Mouse (Mus musculus) neural tube, embryonic 10.5 days (tissue): ENCODE data around the gene Gstcd.

Source experiments
- DNase-seq: peaks from one replicate; pipeline ENCODE4 v3.0.0-alpha.2; 2017; ENCODE audit warnings: low spot score; ENCODE audit errors: extremely low spot score

The Gstcd gene

GRCm38 (mm10) chr3:132942778-132943177 is 149.1 kb downstream of the Gstcd start:
- DNase-seq = no peak

- DNase-seq = no peak
Observed at GRCm38 (mm10) chr3:132940181-132940990, 151.4 kb downstream of the Gstcd start.

- no peak for DNase-seq
Observed at GRCm38 (mm10) chr3:132939006-132939405, 152.8 kb downstream of the Gstcd start.

GRCm38 (mm10) chr3:132934649-132935048 is 157.2 kb downstream of the Gstcd start:
- no peak for DNase-seq
